Mouse (Mus musculus): ENCODE results near the gene Ccdc149.

- no peak for TF ChIP-seq CTCF (IDR thresholded peaks at IDR 0.05; ENCODE audit: low read depth, low read length)
- no peak for TF ChIP-seq POLR2A (IDR thresholded peaks at IDR 0.05; ENCODE audit: borderline replicate concordance, low read depth, low read length)
Observed at GRCm38 (mm10) chr5:52351561-52351960, 119.8 kb downstream of the Ccdc149 start.
